Mouse (Mus musculus) kidney, postnatal 25 days (tissue): ENCODE results near the gene Dcakd.
A peak's percentile ranks its signal among the peaks of the same experiment; 100 is the strongest.

Experiments
- DNase-seq, 2 experiments: peaks; one replicate each; pipeline ENCODE4 v3.0.0; 2021; ENCODE audit warnings: mixed read lengths in 2 of 2

The Dcakd gene

GRCm38 (mm10) chr11:103046286-103046685 lies 18.2 kb upstream of the Dcakd start:
- no peak for DNase-seq

DNA sequence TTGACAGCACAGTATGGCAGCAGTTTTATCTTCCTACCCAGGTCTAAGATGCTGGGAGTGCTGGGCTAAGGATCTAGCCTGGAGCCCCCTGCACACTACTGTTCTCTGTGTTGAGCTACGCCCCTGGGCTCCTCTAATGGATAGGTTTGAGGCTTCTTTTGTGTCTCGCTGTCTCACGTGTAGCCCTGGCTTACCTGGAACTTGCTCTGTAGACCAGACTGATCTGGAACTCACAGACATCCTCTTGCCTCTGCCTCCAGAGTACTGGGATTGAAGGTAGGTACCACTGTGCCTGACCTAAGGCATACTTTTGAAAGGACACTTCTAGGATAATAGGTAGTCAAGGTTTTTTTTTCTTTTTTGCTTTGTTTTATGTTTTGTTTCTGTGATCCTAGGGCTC lies 15.8 kb upstream of the Dcakd start:
- DNase-seq: no peak

DNA sequence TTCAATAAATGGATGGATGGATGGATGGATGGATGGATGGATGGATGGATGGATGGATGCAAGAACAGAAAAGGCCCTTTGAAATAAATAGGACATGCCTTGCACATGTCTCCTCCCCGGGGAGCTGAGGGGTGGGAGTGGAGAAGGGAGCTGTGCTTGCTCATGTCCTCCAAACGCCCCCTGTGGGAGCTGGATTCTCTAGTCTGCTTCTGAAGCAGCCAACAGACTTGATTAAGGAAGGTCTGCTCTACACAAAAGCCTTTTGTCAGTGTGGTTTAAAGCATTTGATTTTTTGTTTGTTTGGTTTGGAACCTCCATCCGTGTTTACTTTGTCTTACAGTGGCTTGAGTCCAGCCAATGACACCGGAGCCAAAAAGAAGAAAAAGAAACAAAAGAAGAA lies 14.7 kb upstream of the Dcakd start:
- no peak for DNase-seq

DNA sequence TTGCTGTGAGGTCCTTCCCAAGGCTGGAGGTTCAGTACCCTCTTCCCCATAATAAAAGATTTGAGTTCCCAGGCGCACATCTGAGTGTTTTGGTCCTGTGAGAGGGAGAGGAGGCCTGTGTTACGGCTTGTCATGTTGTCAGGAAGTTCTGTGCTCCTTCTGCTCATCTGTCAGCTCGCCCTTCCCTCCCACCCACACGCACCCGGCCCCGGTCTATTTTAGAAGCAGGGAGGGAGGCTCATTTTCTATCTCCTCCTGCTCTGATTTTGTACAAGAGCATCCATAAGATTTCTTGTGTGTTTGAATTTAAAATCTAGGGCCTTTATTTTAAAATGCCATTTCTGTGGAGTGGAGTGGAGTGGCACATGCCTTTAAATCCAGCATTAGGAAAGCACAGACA lies 9.9 kb upstream of the Dcakd start:
- DNase-seq: no peak

DNA sequence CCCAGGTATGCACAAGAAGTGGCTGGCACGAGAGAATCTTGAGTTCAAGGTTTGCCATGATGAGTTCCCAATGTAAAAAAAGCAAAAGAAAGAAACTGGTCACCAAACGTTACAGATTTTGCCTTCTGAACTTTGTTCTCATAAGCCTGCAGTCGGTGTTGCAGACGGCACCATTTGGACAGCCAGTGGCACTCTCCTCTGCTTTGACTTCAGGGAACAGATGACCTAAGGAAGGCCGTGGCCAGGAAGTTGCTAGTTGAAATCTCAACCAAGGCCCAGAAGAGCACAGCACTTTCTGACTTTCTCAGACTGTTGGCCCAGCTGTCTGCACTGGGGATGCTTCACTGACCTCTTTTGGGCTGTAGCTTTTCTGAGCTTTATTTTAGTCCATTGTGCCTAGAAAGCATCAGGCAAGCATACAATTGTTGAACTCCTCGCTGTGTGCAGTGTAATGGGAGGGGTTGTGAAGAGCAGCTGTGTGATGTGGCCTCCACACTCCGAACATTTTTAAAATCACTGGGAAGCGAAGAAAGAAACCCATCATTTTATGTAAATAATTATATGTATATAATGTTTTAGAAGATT lies 8.8 kb upstream of the Dcakd start:
- DNase-seq: peak in 1 of 2 experiments; percentile 52

GRCm38 (mm10) chr11:103035007-103035406 lies 6.9 kb upstream of the Dcakd start:
- no peak for DNase-seq

GRCm38 (mm10) chr11:103033030-103033429 lies 4.9 kb upstream of the Dcakd start:
- DNase-seq: no peak

- no peak for DNase-seq
These were observed 460 bp downstream of the Dcakd start for GRCm38 (mm10) chr11:103027570-103028175.

GRCm38 (mm10) chr11:103026901-103027300 lies 1.2 kb downstream of the Dcakd start:
- no peak for DNase-seq

GRCm38 (mm10) chr11:103023974-103024373 lies 4.2 kb downstream of the Dcakd start:
- no peak for DNase-seq

DNA sequence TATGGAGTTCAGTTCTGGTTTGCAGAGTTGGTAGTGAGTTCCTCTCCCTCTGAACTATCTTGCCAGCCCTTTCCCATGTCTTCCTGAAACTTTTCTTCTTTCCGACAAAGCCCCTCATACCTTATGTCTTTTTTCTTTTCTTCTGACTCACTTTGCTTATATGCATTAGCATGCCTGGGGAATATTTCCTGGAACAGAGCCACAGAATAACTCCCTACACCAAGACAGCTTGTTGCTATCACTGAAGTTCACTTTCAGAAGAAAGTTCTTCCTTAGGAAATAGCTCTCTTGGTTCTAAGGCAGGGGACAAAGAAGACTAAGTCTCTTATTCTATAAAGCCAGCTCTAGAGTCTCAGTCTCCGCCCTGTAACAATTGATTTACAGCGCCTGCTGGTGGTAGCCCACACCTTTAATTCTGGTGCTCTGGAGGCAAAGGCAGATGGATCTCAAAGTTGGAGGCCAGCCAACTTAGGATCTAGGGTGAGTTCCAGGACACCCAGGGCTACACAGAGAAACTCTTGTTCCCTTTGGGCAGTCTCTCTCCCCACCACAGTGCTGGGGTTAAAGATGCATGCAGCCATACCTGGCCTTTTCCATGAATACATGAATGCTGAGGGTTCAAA lies 7.3 kb downstream of the Dcakd start:
- no peak for DNase-seq

DNA sequence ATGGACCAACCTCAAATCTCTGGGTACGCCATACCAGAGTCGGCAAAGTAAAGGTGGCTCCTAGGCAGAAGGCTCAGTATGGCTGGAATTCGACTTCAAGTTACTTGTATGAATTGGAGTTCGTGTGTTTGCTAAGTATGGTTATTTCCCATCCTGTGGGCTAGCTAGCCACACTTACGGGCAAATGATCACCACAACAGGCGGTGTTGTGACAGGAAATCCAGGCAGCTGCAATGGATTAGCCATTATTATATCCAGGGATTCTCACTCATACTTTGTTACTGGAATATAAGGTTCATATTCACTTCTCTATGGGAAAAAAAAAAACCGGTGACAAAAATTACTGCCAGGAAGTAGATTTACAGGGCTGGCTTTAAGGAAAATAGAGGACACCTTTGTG lies 8.8 kb downstream of the Dcakd start:
- no peak for DNase-seq

GRCm38 (mm10) chr11:103018860-103019259 lies 9.3 kb downstream of the Dcakd start:
- DNase-seq: no peak

DNA sequence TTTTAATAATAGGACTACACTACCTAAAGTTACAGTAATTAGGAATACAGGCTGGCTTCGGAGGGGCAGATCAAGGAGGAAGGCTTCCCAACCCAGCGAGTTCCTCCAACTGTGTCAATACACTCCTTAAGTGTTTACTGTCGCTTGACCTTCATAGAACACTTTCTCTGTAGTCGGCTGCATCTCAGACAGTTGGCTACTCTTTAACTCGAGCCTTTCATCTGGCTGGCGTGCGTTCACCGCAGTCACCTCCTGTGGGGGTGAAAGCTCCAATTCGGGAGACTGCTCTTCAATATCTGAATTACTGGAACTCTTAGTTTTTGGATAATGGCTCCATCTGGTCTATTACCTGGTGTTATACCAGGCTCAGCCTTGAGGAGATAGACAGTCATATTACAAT lies 10.5 kb downstream of the Dcakd start:
- DNase-seq: peak; percentile 40 to 63

GRCm38 (mm10) chr11:103016930-103017329 lies 11.2 kb downstream of the Dcakd start:
- peak; percentile 99 for DNase-seq

DNA sequence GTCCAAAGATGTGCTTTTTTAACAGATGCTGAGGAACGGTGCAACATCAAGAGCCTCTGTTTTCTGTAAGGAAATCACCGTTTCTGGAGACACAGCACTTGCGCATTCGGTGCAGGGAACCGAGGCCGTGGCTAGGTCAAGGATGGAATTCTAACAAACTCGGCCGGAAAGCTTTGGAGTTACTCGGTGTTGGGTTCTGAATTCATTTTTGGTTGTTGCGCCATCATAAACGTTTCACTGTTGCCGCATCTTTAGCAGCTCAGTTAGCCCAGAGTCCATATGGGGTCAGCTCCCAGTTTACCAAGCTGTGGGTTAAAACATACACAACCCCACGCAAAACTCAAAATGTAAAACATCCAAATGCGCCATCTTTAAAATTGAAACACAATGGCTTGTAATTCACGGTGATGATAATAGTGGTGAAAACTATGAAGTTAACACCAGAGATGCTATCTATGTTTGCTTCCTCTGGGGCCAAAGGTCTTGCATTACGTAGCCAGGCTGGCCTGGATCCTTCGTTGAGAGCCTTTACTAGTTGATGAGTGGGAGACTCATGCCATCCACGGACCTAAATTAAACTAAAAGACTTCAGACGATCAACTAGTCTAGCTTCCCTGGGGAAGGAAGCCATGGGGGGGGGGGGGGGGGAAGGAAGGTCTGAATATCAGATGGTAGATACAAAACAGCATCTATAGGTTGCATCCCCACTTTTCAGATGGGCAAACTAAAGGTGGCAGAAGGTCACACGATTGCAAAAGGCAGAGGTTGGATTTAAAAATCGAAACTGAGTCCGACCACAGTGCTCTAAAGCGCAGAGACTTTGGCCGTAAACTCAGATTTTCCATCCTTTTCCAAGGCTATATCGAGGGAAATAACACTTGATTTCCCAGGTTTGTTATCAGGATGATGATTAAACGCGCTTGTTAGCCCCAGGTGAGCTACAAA lies 12.0 kb downstream of the Dcakd start:
- no peak for DNase-seq

- no peak for DNase-seq
These were observed 17.0 kb downstream of the Dcakd start for GRCm38 (mm10) chr11:103011206-103011497.

- DNase-seq: no peak
These were observed 17.5 kb downstream of the Dcakd start for GRCm38 (mm10) chr11:103010454-103011205.

DNA sequence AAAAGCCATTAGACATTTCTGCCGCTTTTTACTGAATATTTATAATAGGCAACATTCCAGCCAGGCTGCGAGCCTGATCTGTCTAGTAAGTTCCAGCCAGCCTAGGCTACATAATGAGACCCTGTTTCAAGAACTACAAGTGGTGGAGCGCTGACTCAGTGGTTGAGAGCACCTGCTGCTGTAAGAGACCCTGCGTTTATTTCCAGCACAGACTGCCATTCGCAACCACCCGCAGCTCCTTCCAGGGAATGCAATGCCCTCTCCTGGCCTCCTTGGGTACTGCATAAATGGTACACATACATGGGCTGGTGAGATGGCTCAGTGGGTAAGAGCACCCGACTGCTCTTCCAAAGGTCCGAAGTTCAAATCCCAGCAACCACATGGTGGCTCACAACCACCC lies 18.9 kb downstream of the Dcakd start:
- peak in 1 of 2 experiments; percentile 54 for DNase-seq

DNA sequence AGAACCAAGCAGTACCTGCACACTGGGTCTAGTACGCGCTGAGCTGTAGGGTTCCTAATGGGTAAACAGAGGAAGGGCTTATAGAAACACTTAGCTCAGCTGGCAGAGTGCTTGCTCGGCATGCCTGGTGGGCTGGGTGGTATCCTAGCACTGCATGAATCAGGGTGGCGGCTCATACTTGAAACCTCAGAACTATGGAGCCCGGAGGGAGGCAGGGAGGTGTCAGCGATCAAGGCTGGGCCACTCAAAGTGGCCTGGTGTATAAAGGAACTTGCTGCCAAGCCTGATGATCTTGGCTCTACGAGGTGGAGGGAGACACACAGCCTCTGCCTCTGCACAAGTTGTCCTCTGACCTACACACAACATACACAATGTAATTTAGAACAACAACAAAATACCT lies 19.6 kb downstream of the Dcakd start:
- DNase-seq: no peak

- no peak for DNase-seq
These were observed 21.2 kb downstream of the Dcakd start for GRCm38 (mm10) chr11:103007001-103007340.

DNA sequence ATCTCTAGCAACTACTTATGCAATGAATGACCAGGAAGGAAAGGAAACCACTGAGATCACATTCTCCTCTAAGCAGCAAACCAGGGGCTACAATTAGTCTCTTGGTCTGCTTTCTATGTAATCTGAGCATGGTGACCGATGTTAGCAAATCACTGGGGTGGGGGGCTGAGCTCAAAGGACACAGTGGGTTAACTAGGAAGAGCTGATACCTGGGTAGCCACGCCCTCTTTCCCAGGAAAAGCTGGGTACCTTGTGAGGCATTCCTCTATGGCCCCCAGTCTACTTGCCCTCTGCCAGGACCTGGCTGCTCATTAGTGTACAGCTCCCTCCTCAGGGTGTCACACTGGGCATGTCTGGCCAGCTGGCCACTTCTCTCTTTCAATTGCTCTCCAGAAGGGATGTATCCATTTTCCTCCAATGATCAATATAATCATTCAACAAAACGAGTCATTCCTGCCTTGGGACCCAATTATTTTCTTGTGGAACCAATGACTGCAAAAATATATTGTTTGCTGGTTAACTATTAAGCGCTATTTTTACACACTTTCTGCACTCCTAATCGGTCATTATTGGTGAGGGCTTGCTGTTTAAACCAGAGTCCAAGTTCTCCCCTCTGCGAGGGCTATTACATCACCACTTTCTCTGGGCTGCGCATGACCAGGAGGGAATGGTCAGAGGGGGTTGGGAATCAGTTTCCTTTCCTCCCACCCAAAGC lies 21.7 kb downstream of the Dcakd start:
- DNase-seq: no peak
